Mouse (Mus musculus): ENCODE data around the gene Gpr1. TPM values are rescaled to one million over a fixed set of nuclear protein-coding genes. Genes with fewer than 3 reads are reported as not detected.

The Gpr1 gene
- polyA plus RNA-seq (2014; fragmentation: Illumina TruSeq; extraction: RNeasy Lipid Tissue Mini Kit (QIAGEN cat#74804); ENCODE audit: low read depth, low replicate concordance), result 0.10 TPM

DNA sequence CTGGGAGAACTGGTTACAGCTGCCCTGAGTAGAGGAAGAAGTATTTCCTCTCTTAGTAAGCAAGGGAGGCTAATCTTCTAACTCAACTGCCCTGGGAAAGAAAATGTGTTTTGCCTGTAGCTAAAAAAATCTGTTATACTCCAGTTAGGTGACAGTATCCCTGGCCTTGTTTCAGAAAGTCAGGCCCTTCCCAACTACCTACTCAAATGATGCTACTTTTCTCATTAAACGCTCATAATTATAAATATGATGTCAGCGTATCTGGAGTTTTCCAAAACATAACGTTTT lies at the start of gene Gpr1:
Gene Gpr1, minus strand, starts transcription at position 273 of the 288 bp plus-strand sequence.

DNA sequence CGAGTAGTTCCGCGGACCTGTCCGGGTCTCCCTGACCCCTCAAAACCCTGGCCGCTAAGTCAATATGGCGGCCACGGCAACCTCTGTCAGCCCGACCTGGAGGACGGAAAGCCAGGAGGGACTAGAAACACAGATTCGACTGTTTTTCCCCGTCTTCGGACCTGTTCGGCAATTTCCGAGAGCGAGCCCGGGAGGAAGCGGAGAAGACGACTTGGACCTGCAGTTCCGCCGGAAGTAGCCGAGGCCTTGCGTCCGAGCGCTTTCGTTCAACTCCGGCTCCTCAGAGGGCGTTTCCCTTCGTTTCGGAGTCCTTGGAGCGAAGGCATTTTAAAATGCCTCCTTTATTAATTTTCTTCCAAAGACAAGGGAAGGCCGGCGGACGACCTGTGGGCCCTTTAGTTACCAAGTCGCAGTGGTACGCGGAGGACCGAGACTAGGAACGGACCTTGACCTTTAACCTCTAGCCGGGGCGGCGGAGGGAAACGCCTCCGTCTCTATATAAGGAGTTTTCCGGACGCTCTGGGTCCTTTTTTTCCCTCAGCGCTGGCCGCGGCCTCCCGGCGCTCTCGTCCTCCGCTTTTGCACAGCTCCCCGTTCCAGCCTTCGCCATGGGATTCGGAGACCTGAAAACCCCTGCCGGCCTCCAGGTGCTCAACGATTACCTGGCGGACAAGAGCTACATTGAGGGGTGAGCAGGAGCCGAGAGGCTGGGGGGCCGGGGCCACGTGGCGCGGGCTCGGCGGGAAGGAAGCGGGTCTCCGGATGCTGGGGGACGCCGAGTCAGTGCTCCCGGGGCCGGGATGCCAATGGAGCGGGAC lies 37.5 kb downstream of the Gpr1 start, which contains the start of the genes Eef1b2 and Ndufs1:
Gene Eef1b2, plus strand, starts transcription at position 222 of the 818 bp plus-strand sequence.
Gene Ndufs1, minus strand, starts transcription at position 230 of the 818 bp plus-strand sequence.

Other genes starting within 250 kb of the Gpr1 start
- gene Ino80d, start 99.9 kb downstream of the Gpr1 start, polyA plus RNA-seq (2014; fragmentation: Illumina TruSeq; extraction: RNeasy Lipid Tissue Mini Kit (QIAGEN cat#74804); ENCODE audit: low read depth, low replicate concordance), result 5.3 TPM
- gene Eef1b2, start 37.7 kb downstream of the Gpr1 start, polyA plus RNA-seq (2014; fragmentation: Illumina TruSeq; extraction: RNeasy Lipid Tissue Mini Kit (QIAGEN cat#74804); ENCODE audit: low read depth, low replicate concordance), result 171 TPM
- 119 TPM for gene Ndufs1, start 37.7 kb downstream of the Gpr1 start, polyA plus RNA-seq (2014; fragmentation: Illumina TruSeq; extraction: RNeasy Lipid Tissue Mini Kit (QIAGEN cat#74804); ENCODE audit: low read depth, low replicate concordance)
- gene Zdbf2, start 58.7 kb upstream of the Gpr1 start, polyA plus RNA-seq (2014; fragmentation: Illumina TruSeq; extraction: RNeasy Lipid Tissue Mini Kit (QIAGEN cat#74804); ENCODE audit: low read depth, low replicate concordance), result 112 TPM
- gene Adam23, start 231.3 kb upstream of the Gpr1 start, polyA plus RNA-seq (2014; fragmentation: Illumina TruSeq; extraction: RNeasy Lipid Tissue Mini Kit (QIAGEN cat#74804); ENCODE audit: low read depth, low replicate concordance), result 5.3 TPM

Data from testis, adult 10 weeks (tissue).